Mouse (Mus musculus) bone marrow, adult 2 months (tissue): Measurements from ENCODE around the gene Ammecr1.

ENCODE experiments used
- CTCF ChIP-seq: fragments of 200-500 bp; IDR thresholded peaks from 2 replicates; pipeline ENCODE4 v1.5.1; 2011; ENCODE audit warnings: low read length, control low read depth; ENCODE audit not compliant: control insufficient read depth, insufficient read depth
- POLR2A ChIP-seq: fragments of 200-500 bp; IDR thresholded peaks from 2 replicates; pipeline ENCODE4 v1.6.1; 2011; ENCODE audit warnings: low read depth, mild to moderate bottlenecking, control low read depth, low read length, borderline replicate concordance; ENCODE audit not compliant: control insufficient read depth

GRCm38 (mm10) chrX:142837316-142837715, 129.2 kb downstream of the Ammecr1 start:
- TF ChIP-seq POLR2A: no peak
- TF ChIP-seq CTCF: no peak
